Mouse (Mus musculus) testis, adult 2 months (tissue): ENCODE measurements at regions not wholly inside any gene's neighbourhood (a gene's known extent, or its start where the extent isn't known, plus 50 kb on each side); places are given as distances from the start of the nearest gene placed in this dataset.

ENCODE experiments used
- CTCF ChIP-seq: fragments of 200-500 bp; IDR thresholded peaks from 2 replicates; pipeline ENCODE4 v1.5.1; 2012; ENCODE audit warnings: low read depth, mild to moderate bottlenecking, inconsistent platforms, low read length, moderate library complexity; ENCODE audit not compliant: control insufficient read depth, insufficient read depth, insufficient replicate concordance
- POLR2A ChIP-seq: fragments of 200-500 bp; IDR thresholded peaks from 2 replicates; pipeline ENCODE4 v1.6.1; 2012; ENCODE audit warnings: low read depth, mild to moderate bottlenecking, inconsistent platforms, low read length, moderate library complexity; ENCODE audit not compliant: control insufficient read depth

DNA sequence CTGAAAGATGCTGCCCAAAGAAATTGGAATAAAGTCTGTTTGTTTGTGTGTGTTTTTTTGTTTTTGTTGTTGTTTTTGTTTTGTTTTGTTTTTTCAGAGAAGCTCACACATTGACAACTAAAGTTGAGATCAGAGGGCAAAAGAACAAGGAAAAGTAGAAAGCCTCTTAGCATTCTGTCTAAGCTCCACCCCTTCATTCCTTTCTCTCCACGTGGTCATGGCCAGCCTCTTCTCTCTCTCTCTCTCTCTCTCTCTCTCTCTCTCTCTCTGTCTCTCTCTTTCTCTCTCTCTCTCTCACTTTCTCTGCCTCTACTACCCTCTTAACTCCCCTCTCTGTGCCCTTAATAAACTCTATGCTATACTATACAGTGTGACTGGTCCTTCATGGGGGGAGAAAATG lies 327.7 kb downstream of the Tmem182 start:
- TF ChIP-seq CTCF (no peak), POLR2A (no peak)
